Mouse (Mus musculus): ENCODE measurements around the gene Igf1r.
"Not testable (repeated sequence)": the region's sequence is repeated elsewhere in the genome, so short reads cannot be mapped to it uniquely, and the experiment has no call there.

GRCm38 (mm10) chr7:68283133-68283520 lies 330.5 kb downstream of the Igf1r start:
- not testable (repeated sequence) for TF ChIP-seq CTCF (IDR thresholded peaks at IDR 0.05); POLR2A (IDR thresholded peaks at IDR 0.05; ENCODE audit: insufficient read depth, low read depth, low read length); EP300 (IDR thresholded peaks at IDR 0.05; ENCODE audit: insufficient read depth, low read depth, low read length)
